Mouse (Mus musculus): Measurements from ENCODE around the gene C77080.
A peak's percentile ranks its signal among the peaks of the same experiment; 100 is the strongest.

C77080 gene

GRCm38 (mm10) chr4:129261196-129261595 is at the start of gene C77080:
Gene C77080 (minus strand): TSS chr4:129261404.
- DNase-seq, result no peak

DNA sequence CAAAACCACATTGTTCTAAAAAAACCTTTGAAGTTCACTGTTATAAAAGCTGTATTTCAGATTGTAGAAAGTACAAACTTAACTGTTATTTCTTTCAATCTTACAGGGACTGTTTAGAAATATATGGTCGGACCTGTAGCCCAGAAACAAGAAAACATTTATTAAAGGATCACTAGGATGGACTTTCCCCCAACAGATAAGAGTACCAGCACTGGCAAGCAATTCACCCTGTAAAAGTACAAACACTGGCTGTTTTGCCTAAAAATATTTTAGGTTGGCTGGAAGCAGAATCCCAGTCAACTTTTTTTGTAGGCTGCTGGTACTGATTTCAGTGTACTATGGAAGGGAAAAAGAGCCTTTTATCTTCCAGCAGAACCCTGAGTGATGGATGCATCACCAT is 46.7 kb upstream of the C77080 start:
- DNase-seq, result no peak

DNA sequence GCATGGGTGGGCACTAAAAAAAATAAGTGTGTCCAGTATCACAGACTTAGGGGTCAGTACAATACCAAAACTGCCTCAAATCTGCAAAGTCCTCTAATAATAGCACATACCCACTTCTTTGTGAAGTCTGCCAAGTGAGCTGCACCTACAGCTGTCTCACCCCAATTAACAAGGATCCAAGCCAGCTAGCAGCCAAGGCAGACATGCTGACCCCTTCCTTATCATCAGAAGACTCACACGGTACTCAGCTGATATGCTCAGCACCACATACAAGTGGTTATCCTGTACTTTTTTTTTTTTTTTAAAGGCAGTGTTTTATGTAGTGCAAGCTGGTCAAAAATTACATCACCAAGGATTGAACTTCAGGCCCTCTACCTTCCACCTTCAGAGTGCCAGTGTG is 43.1 kb upstream of the C77080 start:
- DNase-seq, result no peak

GRCm38 (mm10) chr4:129303816-129304215 is 42.6 kb upstream of the C77080 start:
- no peak for DNase-seq

GRCm38 (mm10) chr4:129303401-129303800 is 42.2 kb upstream of the C77080 start:
- DNase-seq, result no peak

DNA sequence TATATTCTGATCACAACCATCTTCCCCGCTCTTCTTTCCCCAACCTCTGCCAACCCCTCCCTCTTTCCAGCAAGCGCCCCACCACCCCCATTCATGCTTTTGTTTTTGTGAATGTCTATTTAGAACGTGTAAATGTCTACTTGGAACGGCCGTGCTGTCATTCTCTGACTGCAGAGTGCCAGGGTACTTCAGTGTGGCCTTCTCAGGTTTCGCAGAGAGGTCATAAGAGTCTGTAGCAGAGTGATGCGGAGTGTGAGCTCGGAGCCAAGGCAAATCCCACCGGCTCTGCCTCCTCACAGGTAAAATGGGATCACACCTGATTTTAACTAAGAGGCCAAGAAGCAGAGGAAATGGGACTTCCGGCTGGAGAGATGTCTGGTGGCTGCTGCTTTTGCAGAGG is 37.9 kb upstream of the C77080 start:
- DNase-seq, result no peak

DNA sequence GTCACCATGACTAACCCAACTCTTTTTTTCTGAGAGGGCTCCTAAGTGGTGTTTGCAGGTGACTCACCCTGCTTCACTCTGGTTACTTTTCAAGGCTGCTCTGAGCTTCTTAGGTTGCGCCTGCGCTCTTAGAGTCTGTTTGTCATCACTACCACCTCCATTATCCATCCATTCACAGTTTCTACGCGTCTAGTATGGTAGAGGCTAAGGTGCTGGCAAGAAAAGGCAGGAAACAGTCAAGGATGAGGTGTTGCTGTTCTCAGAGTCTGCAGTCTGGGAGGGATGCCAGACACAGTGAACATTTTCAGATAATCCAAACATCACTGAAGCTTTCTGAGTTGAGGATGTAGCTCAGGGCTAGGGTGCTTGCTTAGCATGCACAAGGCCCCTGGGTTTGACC is 36.5 kb upstream of the C77080 start:
- no peak for DNase-seq

DNA sequence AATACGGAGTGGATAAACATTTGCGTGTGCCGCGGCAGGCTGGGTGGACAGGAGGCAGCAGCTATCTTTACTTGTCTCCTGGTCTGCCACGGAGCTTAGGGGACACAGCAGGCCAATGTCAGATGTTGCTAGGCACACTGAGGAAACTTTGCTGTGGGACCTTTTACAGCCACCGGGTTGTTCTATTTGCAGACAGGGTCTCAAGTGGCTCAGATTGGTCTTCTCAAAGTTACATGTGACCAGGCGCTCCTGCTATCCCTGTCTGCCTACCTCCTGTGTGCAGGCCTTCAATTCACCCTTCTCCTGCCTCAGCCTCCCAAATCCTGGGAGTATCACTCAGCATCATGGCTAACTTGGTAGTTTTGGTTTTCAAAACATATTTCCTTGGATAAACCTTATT is 34.9 kb upstream of the C77080 start:
- no peak for DNase-seq

- DNase-seq, result no peak
Observed at GRCm38 (mm10) chr4:129295188-129295587, 34.0 kb upstream of the C77080 start.

- no peak for DNase-seq
Observed at GRCm38 (mm10) chr4:129293702-129294101, 32.5 kb upstream of the C77080 start.

GRCm38 (mm10) chr4:129292831-129293230 is 31.6 kb upstream of the C77080 start:
- no peak for DNase-seq

DNA sequence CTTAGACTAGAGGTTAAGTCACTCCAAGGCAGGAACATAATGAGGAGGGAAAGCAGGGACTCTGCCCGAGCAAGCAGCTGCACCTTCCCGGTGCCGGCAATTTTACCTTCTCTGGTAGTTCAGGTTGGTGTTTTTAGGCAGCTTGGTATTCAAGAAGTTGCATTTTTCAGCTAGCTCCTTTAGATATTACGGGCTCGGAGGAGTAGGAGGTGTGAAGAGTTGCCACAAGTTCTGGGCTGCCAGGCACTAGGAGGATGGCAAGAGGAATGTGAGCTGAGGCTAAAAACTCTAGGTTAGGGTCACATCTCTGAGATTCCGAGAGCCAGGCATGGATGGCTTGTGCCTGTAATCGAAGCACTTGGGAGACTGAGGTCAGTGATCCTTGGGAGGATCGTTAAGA is 28.5 kb upstream of the C77080 start:
- no peak for DNase-seq

- no peak for DNase-seq
Observed at GRCm38 (mm10) chr4:129288067-129288466, 26.9 kb upstream of the C77080 start.

DNA sequence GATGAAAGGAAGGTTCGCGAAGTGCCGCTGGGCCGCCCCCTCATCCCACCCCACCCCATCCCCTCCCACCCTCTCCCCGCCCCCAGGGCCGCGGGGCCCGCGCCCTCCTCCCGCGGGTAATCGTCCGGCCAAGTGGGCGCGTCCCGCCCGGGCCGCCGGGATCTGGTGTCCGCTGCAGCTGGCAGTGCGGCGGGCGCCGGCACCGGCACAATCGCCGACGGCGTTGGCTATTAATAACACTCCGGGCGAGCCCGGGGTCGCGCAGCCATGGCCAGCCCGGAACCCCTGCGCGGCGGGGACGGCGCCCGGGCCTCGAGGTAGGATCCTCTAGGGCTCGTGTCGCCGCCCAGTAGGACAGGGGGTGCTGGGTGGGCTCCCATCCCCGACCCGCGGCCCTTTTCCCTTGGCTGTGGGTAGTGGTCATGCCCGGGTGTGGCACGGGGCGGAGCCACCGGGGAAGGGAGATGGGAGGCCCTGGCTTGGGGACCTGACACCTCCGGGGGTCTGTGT is 26.3 kb upstream of the C77080 start, which contains the start of gene Sync:
Gene Sync (plus strand): TSS at position 146 of the 510 bp plus-strand sequence.
- no peak for DNase-seq

DNA sequence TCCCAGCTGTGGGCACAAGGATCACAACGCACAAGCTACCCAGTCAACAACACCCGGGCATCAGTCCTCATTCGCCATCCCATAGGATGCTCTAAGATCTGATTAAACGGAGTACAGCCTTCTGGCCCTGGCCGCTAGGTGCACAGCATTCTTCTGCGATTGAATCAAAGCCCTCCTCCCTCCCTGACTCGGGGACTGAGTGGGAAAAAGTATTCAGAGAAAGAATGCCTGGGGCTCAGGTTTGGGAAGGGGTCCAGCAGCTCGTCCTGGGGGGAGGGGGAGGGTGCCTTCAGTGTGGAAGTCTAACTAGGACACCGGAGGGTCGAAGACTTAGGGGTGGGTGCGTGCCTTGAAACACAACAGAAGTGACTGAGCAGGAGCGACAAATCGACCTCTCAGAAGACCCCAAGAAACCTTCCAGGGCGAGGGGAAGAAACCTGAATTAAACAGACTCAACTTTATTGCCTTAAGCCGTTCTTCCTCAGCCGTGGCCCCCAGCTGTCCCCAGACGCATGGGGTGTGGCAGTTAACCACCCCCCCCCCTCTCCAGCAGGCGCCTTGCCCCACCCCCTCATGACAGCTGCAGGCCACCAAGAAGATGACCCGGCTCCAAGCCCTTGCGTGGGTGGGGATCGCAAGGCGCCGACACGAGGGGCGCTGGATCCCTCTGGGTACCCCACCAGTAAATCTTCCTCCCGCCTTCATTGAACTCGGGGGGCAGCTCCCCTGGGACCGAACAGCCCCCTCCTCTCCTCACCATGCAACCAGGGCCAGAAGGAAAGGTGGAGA is 25.7 kb upstream of the C77080 start:
- no peak for DNase-seq

GRCm38 (mm10) chr4:129286001-129286682 is 24.9 kb upstream of the C77080 start:
- DNase-seq, result no peak

GRCm38 (mm10) chr4:129284685-129285084 is 23.5 kb upstream of the C77080 start:
- no peak for DNase-seq

DNA sequence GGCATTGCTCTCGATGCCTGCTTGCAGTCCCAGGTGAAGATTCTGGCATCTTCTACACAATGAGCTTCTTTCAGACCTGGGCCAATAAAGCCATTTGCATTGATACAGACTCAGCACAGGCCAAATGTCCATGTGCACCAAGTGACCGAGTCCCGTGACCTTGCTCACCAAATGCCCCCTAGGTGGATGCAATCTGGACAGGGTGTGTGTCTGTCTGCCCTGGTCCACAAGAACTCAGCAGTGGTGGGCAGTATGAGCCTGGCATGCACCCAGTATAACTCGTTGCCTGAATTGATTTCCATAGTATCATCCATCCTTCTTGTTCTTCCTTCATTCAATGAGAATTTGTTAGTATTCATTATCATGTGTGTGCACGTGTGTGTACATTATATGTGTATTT is 22.0 kb upstream of the C77080 start:
- DNase-seq, result no peak

- DNase-seq, result no peak
Observed at GRCm38 (mm10) chr4:129282786-129283185, 21.6 kb upstream of the C77080 start.

- peak; percentile 94 for DNase-seq
Observed at GRCm38 (mm10) chr4:129276453-129276865, 15.3 kb upstream of the C77080 start.

- no peak for DNase-seq
Observed at GRCm38 (mm10) chr4:129272756-129273046, 11.5 kb upstream of the C77080 start.

DNA sequence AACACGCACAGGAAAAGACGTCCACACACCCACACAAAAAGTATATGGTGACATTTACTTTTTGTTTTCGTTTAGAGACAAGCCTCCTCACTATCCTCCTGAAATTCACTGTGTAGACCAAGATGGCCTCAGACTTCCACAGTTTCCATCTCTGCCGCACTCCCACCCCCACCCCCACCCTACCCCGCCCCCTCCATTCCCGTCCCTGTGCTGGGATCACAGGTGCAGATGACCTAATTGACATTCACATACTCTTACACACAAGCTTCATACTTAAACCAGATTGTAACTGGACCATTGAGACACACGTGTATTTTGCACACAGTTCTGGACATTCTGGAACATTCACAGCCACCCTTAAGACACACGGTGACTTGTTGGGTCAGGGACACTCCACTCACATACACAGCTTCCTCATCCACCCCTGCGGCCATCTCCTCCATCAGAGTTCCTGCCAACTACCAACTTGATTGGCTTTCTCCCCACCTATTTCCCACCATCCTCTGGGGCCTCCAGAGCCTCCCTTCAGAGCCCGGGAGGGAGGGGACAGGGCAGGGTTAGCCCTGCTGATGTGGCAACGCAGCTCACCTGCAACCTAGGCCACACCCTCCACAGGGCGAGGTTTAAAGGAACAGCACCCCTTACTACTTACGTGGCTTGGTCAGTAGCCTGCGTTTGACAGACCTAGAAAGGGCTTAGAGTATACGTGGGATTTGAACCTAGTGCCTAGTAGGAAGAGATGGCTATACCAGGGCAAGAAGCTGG is 11.0 kb upstream of the C77080 start:
- no peak for DNase-seq

DNA sequence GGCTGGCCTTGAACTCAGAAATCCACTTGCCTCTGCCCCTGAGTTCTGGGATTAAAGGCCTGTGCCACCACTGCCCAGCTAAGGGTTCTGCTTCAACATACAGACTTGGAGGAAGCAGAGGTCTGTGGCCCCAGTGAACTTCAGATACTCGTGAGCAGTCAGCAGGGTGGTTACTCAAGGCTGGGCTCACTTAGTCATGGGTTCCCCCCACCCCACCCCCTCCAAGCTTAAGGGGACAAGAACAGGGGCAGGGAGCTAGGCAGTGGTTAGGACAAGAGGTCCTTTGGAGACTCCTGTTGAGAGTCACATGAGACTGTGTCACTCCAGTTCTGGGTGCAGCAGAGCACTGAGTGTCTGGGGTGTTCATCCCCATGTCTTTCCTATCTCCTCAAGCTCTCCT is 7.5 kb upstream of the C77080 start:
- DNase-seq, result no peak

DNA sequence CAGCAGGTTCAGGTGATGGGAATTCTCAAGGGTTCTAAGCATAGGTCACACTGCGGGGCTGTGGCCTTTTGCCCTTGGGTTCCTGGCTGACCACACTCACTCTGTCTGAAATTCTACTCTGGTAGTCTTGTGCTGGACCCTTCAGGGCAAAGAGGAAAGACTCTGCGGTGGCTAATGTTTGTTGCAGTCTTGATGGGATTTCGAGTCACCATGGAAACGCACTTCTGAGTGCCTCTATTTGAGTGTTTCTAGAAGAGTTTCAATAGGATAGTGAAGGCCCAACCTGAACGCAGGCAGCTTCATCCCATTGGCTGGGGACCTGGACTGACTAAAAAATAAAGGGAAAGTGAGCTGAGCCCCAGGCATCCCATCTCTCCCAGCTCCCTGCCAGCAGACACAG is 5.6 kb upstream of the C77080 start:
- DNase-seq, result no peak
